Mouse (Mus musculus) intestine, postnatal 0 days (tissue): ENCODE measurements around the gene Mtf1. TPM values are rescaled to one million over a fixed set of nuclear protein-coding genes. Genes with fewer than 3 reads are reported as not detected.

Source experiments
- ATAC-seq: fragments of 200-750 bp; cut with Nextera tagmentation; 2 replicates; pipeline ENCODE4 v1.8.0; 2017; ENCODE audit warnings: mild to moderate bottlenecking, moderate TSS enrichment, moderate library complexity
- H3K27ac ChIP-seq: fragments of 300-500 bp; sonication (generic); 2 replicates; pipeline ENCODE4 v1.5.1; 2014; ENCODE audit warnings: mild to moderate bottlenecking, low read depth, low read length, moderate library complexity
- H3K27me3 ChIP-seq: fragments of 300-500 bp; sonication (generic); replicated peaks from 2 replicates; pipeline ENCODE4 v1.6.1; 2014; ENCODE audit warnings: low read length, mixed read lengths; ENCODE audit not compliant: control insufficient read depth, insufficient read depth
- H3K36me3 ChIP-seq: fragments of 300-500 bp; sonication (generic); 2 replicates; pipeline ENCODE4 v1.6.1; 2014; ENCODE audit warnings: mild to moderate bottlenecking, moderate library complexity; ENCODE audit not compliant: control insufficient read depth, insufficient read depth
- H3K4me1 ChIP-seq: fragments of 300-500 bp; sonication (generic); replicated peaks from 2 replicates; pipeline ENCODE4 v1.6.1; 2014; ENCODE audit warnings: antibody characterized with exemption, low read length, mixed read lengths; ENCODE audit not compliant: control insufficient read depth, insufficient read depth
- H3K4me2 ChIP-seq: fragments of 300-500 bp; sonication (generic); replicated peaks from 2 replicates; pipeline ENCODE4 v1.6.1; 2014; ENCODE audit warnings: low read depth, mild to moderate bottlenecking, moderate library complexity
- H3K4me3 ChIP-seq: fragments of 300-500 bp; sonication (generic); 2 replicates; pipeline ENCODE4 v1.5.1; 2014; ENCODE audit warnings: low read depth, low read length
- H3K9ac ChIP-seq: fragments of 300-500 bp; sonication (generic); 2 replicates; pipeline ENCODE4 v1.6.1; 2014; ENCODE audit warnings: mild to moderate bottlenecking, low read depth, low read length
- H3K9me3 ChIP-seq: fragments of 300-500 bp; sonication (generic); 2 replicates; pipeline ENCODE4 v1.6.1; 2016; ENCODE audit warnings: mixed run types; ENCODE audit not compliant: control insufficient read depth
- CTCF ChIP-seq: sonication (generic); IDR thresholded peaks from 2 replicates; pipeline ENCODE4 v1.5.1; 2016; ENCODE audit warnings: low read depth, mild to moderate bottlenecking, control low read depth, antibody characterized with exemption, moderate library complexity
- WGBS: fragments of 180-500 bp; shearing (Covaris S2); extraction: QIAGEN DNeasy Blood & Tissue Kit; methylation state at CpG from one replicate; pipeline ENCODE4 v1.1.7; 2014; 5-methylcytosine and 5-hydroxymethylcytosine counted together
- polyA plus RNA-seq: library from polyadenylated mRNA; unstranded; fragments of >200 nt; fragmentation: Nextera tagmentation; extraction: Ambion mirVana; gene quantifications from 2 replicates; pipeline ENCODE4 v1.2.1, GENCODE M21; 2015

The Mtf1 gene
- polyA plus RNA-seq, 1 experiment from 2014 or later: 10.4 TPM

- ATAC-seq: no peak
- 69% methylated on average over 10 of the region's 10 CpGs for WGBS
- Histone ChIP-seq H3K36me3 (no peaks in the 10 kb centered on the region), H3K4me3 (no peak overlapping the region), H3K4me1 (no peaks in the 10 kb centered on the region), H3K27me3 (peaks cover 26% of the 10 kb centered on the region), H3K4me2 (no peak overlapping the region), H3K9me3 (no peaks in the 10 kb centered on the region), H3K9ac (no peak overlapping the region), H3K27ac (no peak overlapping the region)
- TF ChIP-seq CTCF: no peak
Observed at GRCm38 (mm10) chr4:124898428-124898827, 96.5 kb downstream of the Mtf1 start.

Other genes starting within 250 kb of the Mtf1 start
- not detected in 2 replicates for gene 3100002H09Rik, start 191.3 kb upstream of the Mtf1 start, polyA plus RNA-seq
- gene Pou3f1, start 145.3 kb upstream of the Mtf1 start, polyA plus RNA-seq: 0.08 TPM in 1 of 2 replicates, not detected in the other
- 29.6 and 32.3 TPM in 2 replicates for gene Utp11, start 108.5 kb upstream of the Mtf1 start, polyA plus RNA-seq
- gene Fhl3, start 101.4 kb upstream of the Mtf1 start, polyA plus RNA-seq: 3.8 TPM in 2 replicates
- gene Sf3a3, start 87.3 kb upstream of the Mtf1 start, polyA plus RNA-seq: 45.3 and 45.7 TPM in 2 replicates
- gene Inpp5b, start 60.3 kb upstream of the Mtf1 start, polyA plus RNA-seq: 22.4 and 23.0 TPM in 2 replicates
- gene Yrdc, start 48.6 kb downstream of the Mtf1 start, polyA plus RNA-seq: 19.9 and 22.7 TPM in 2 replicates
- gene 1110065P20Rik, start 49.1 kb downstream of the Mtf1 start, polyA plus RNA-seq: 58.8 and 59.4 TPM in 2 replicates
- gene Maneal, start 60.1 kb downstream of the Mtf1 start, polyA plus RNA-seq: 0.17 and 0.24 TPM in 2 replicates
- gene Epha10, start 78.8 kb downstream of the Mtf1 start, polyA plus RNA-seq: 0.03 and 0.04 TPM in 2 replicates
- 4.3 and 4.7 TPM in 2 replicates for gene 9930104L06Rik, start 134.9 kb downstream of the Mtf1 start, polyA plus RNA-seq
- 26.3 and 28.1 TPM in 2 replicates for gene Cdca8, start 137.2 kb downstream of the Mtf1 start, polyA plus RNA-seq
- gene Rspo1, start 184.3 kb downstream of the Mtf1 start, polyA plus RNA-seq: 5.5 and 5.7 TPM in 2 replicates
- gene Gnl2, start 214.5 kb downstream of the Mtf1 start, polyA plus RNA-seq: 28.6 and 30.9 TPM in 2 replicates